Mouse (Mus musculus): ENCODE measurements around the gene Cuta.

Gene Cuta

DNA sequence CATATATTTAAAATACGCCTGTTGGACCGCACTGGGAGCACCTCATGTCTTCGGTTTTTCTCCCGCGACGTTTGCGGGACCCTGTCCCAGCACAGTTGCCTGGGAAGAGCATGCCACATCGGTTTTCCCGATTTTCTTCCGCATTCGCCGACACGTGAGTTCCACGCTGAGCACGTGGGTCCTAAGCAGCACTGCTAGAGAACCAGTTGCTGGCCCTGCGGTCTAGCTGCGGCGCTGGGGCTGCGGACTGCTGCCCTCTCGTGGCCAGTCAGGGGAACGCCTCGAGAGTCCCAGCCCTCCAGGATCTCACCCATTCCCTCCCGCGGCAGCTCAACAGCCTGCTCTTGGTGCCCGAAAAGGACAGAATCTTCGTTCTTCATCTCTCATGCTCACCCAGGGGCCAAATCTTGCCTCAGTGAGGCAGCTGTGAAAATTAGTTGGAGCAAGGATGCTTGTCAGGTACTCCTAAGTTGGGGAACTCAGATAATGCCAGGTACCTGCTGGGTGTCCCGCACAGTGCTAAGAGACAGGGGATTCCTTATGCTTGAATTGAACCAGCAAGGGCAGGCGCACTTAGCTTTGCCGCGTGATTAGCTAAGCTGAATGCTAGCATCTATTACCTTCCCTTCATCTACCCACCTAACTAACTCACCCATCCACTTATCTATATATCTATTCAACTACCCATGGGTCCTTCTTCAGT, 53.2 kb downstream of the Cuta start:
- peak; percentile 55 for DNase-seq (ENCODE audit: low read depth, low spot score)

- peak; percentile 55 for DNase-seq (ENCODE audit: low read depth, low spot score)
Observed at GRCm38 (mm10) chr17:26884995-26885926, 54.1 kb downstream of the Cuta start.

Measured in WW6 (cell line).